7 mouse cellular contexts compared by ENCODE assay signal in genomic region chr1:89644120-89644519, GRCm38 (mm10).
DNase-seq lines count a peak whose midpoint lies in the region; ATAC-seq and TF ChIP-seq lines count a peak whose summit lies in the region.

No protein-coding gene starts in this region.

- no peak overlapping the region for H3K27ac ChIP-seq in forebrain, embryonic 16.5 days (ENCODE audit: low read length)
- no peak overlapping the region for H3K27ac ChIP-seq in forebrain, embryonic 14.5 days (ENCODE audit: low read depth, low read length)

- peaks cover 11% of the 10 kb centered on the region for H3K4me1 ChIP-seq in erythroblast, embryonic 14.5 days (ENCODE audit: control insufficient read depth)
- no peaks in the 10 kb centered on the region for H3K4me1 ChIP-seq in lung, adult 2 months (ENCODE audit: control insufficient read depth, insufficient read depth, low read length)
- H3K4me1 ChIP-seq in forebrain, embryonic 16.5 days (replicated peaks; ENCODE audit: control insufficient read depth, insufficient read depth, low read length): no peaks in the 10 kb centered on the region; the same call in 1 of the 2 replicates
- no peaks in the 10 kb centered on the region for H3K4me1 ChIP-seq in forebrain, embryonic 14.5 days (ENCODE audit: control insufficient read depth, insufficient read depth, low read length)

- H3K9ac ChIP-seq in forebrain, embryonic 16.5 days (replicated peaks; ENCODE audit: low read depth, low read length): no peak overlapping the region
- no peak overlapping the region for H3K9ac ChIP-seq in forebrain, embryonic 14.5 days (ENCODE audit: low read length)

- peak; percentile 76 for ATAC-seq in activated CD4-positive, CD25-positive, alpha-beta regulatory T cell, adult 4 months
- ATAC-seq in hematopoietic stem cell, adult 5-6 weeks (replicated peaks in 1 of 2; ENCODE audit: insufficient read depth in 1 of 2, low FRiP score in 2 of 2, low TSS enrichment in 1 of 2, low read depth in 1 of 2, poor library complexity in 2 of 2, severe bottlenecking in 2 of 2): peak; percentile 83 to 89
- no peak for ATAC-seq in forebrain, embryonic 16.5 days
- no peak for ATAC-seq in forebrain, embryonic 14.5 days

- no peak for TF ChIP-seq POLR2A in lung, adult 2 months (IDR thresholded peaks at IDR 0.05; ENCODE audit: borderline replicate concordance, extremely low read depth, low read depth, low read length)

- DNase-seq in lung, adult 2 months: peak; percentile 41
- DNase-seq in splenic B cell, adult 2 months (ENCODE audit: low read depth, low spot score): peak; percentile 69
- DNase-seq in forebrain, embryonic 14.5 days (ENCODE audit: low spot score): no peak

- H3K4me3 ChIP-seq in erythroblast, embryonic 14.5 days (replicated peaks): peak overlapping the region; percentile 46
- peak overlapping the region; percentile 55 for H3K4me3 ChIP-seq in lung, adult 2 months (replicated peaks; ENCODE audit: extremely low read depth, low read depth, low read length)
- no peak overlapping the region for H3K4me3 ChIP-seq in forebrain, embryonic 16.5 days (replicated peaks; ENCODE audit: low read length)
- no peak overlapping the region for H3K4me3 ChIP-seq in forebrain, embryonic 14.5 days (ENCODE audit: low read depth, low read length)

- H3K27me3 ChIP-seq in erythroblast, embryonic 14.5 days (ENCODE audit: control insufficient read depth): no peaks in the 10 kb centered on the region
- no peaks in the 10 kb centered on the region for H3K27me3 ChIP-seq in splenic B cell, adult 2 months (ENCODE audit: control insufficient read depth, insufficient read depth, low read length, poor library complexity, severe bottlenecking)
- peaks cover 4% of the 10 kb centered on the region; the same call in 1 of the 2 replicates for H3K27me3 ChIP-seq in forebrain, embryonic 16.5 days (replicated peaks; ENCODE audit: control insufficient read depth, insufficient read depth, low read length)
- no peaks in the 10 kb centered on the region for H3K27me3 ChIP-seq in forebrain, embryonic 14.5 days (replicated peaks; ENCODE audit: control insufficient read depth, insufficient read depth, low read length)

- TF ChIP-seq CTCF in lung, adult 2 months (IDR thresholded peaks at IDR 0.05; ENCODE audit: insufficient read depth, low read length): no peak

- 34% methylated on average over 11 of the region's 11 CpGs for WGBS in lung, adult 2 months
- WGBS in forebrain, embryonic 16.5 days: 90% methylated on average over 11 of the region's 11 CpGs
- WGBS in forebrain, embryonic 14.5 days: 91% methylated on average over 11 of the region's 11 CpGs

- H3K36me3 ChIP-seq in erythroblast, embryonic 14.5 days (ENCODE audit: control insufficient read depth): no peaks in the 10 kb centered on the region; the same call in 1 of the 2 replicates
- no peaks in the 10 kb centered on the region for H3K36me3 ChIP-seq in splenic B cell, adult 2 months (ENCODE audit: control insufficient read depth, insufficient read depth, low read length, poor library complexity, severe bottlenecking)
- no peaks in the 10 kb centered on the region for H3K36me3 ChIP-seq in forebrain, embryonic 16.5 days (ENCODE audit: control insufficient read depth, insufficient read depth)
- H3K36me3 ChIP-seq in forebrain, embryonic 14.5 days (ENCODE audit: control insufficient read depth, insufficient read depth, low read length): peaks cover 5% of the 10 kb centered on the region; the same call in 1 of the 2 replicates

- no peaks in the 10 kb centered on the region for H3K9me3 ChIP-seq in erythroblast, embryonic 14.5 days (ENCODE audit: control insufficient read depth, low read length)
- H3K9me3 ChIP-seq in forebrain, embryonic 16.5 days (ENCODE audit: control insufficient read depth, low read length): no peaks in the 10 kb centered on the region
- no peaks in the 10 kb centered on the region for H3K9me3 ChIP-seq in forebrain, embryonic 14.5 days (replicated peaks; ENCODE audit: control insufficient read depth, low read length)

- H3K4me2 ChIP-seq in forebrain, embryonic 16.5 days (ENCODE audit: low read length): no peak overlapping the region
- H3K4me2 ChIP-seq in forebrain, embryonic 14.5 days (ENCODE audit: low read length): no peak overlapping the region

Comparison
In these comparisons a context has a peak if more than half of its experiments do, and no peak if none do; other contexts are left out.
1. ATAC-seq: peak in activated CD4-positive, CD25-positive, alpha-beta regulatory T cell, adult 4 months (single experiment) and hematopoietic stem cell, adult 5-6 weeks (2 of 2); none in forebrain, embryonic 16.5 days (single experiment) and forebrain, embryonic 14.5 days (single experiment).
2. H3K4me3 ChIP-seq: peak in erythroblast, embryonic 14.5 days (single experiment) and lung, adult 2 months (single experiment); none in forebrain, embryonic 16.5 days (single experiment) and forebrain, embryonic 14.5 days (single experiment).